Mouse (Mus musculus): ENCODE results near the gene Galr2. TPM values are rescaled to one million over a fixed set of nuclear protein-coding genes. Genes with fewer than 3 reads are reported as not detected.

The Galr2 gene
- polyA plus RNA-seq, 1 experiment, result 1.5 TPM

- no peak overlapping the region for H3ac ChIP-seq (ENCODE audit: control insufficient read depth, insufficient read length)
- TF ChIP-seq MAX (IDR thresholded peaks at IDR 0.05; ENCODE audit: low read depth) (no peak), TCF3 (IDR thresholded peaks at IDR 0.05; ENCODE audit: insufficient read length, low read depth) (no peak), E2F4 (IDR thresholded peaks at IDR 0.05; ENCODE audit: insufficient read depth) (no peak), TCF12 (IDR thresholded peaks at IDR 0.05; ENCODE audit: insufficient read depth, poor library complexity, severe bottlenecking) (no peak)
- H3K27me3 ChIP-seq (ENCODE audit: control insufficient read depth, insufficient read depth, insufficient read length), result no peaks in the 10 kb centered on the region
- H3K4me2 ChIP-seq (ENCODE audit: low read depth), result no peak overlapping the region
- H3K79me2 ChIP-seq (ENCODE audit: control insufficient read depth, insufficient read depth), result peaks cover under 1% of the 10 kb centered on the region
- H3K36me3 ChIP-seq (ENCODE audit: control insufficient read depth, insufficient read depth), result no peaks in the 10 kb centered on the region
- H3K4me3 ChIP-seq, result no peak overlapping the region
Measured at GRCm38 (mm10) chr11:116311169-116311568, 30.4 kb downstream of the Galr2 start.

GRCm38 (mm10) chr11:116312359-116312758 lies 31.6 kb downstream of the Galr2 start:
- no peaks in the 10 kb centered on the region for H3K27me3 ChIP-seq (ENCODE audit: control insufficient read depth, insufficient read depth, insufficient read length)
- H3K36me3 ChIP-seq (ENCODE audit: control insufficient read depth, insufficient read depth), result no peaks in the 10 kb centered on the region
- no peaks in the 10 kb centered on the region for H3K79me2 ChIP-seq (ENCODE audit: control insufficient read depth, insufficient read depth)
- H3K4me2 ChIP-seq (ENCODE audit: low read depth), result no peak overlapping the region
- peak; percentile 31 to 88 (median 86) for TF ChIP-seq MYOD1 (IDR thresholded peaks at IDR 0.05; ENCODE audit: control insufficient read depth in 1 of 3, insufficient read length in 2 of 3, low read depth in 2 of 3)
- TF ChIP-seq TCF12 (IDR thresholded peaks at IDR 0.05; ENCODE audit: insufficient read depth, poor library complexity, severe bottlenecking), result peak; percentile 61
- TF ChIP-seq USF1 (IDR thresholded peaks at IDR 0.05; ENCODE audit: low read depth), result no peak
- no peak for TF ChIP-seq REST (IDR thresholded peaks at IDR 0.05; ENCODE audit: insufficient read depth, insufficient read length)
- TF ChIP-seq MYOG (IDR thresholded peaks at IDR 0.05; ENCODE audit: control insufficient read depth in 1 of 3, insufficient read depth in 1 of 3, insufficient read length in 2 of 3, low read depth in 2 of 3), result peak; percentile 59 to 94 (median 93)
- TF ChIP-seq E2F4 (IDR thresholded peaks at IDR 0.05; ENCODE audit: insufficient read depth), result no peak
- TF ChIP-seq TCF3 (IDR thresholded peaks at IDR 0.05; ENCODE audit: insufficient read length, low read depth), result peak; percentile 60
- H3K4me3 ChIP-seq, result no peak overlapping the region
- H3ac ChIP-seq (ENCODE audit: control insufficient read depth, insufficient read length), result no peak overlapping the region

- Histone ChIP-seq H3K36me3 (ENCODE audit: control insufficient read depth, insufficient read depth) (no peaks in the 10 kb centered on the region), H3K4me3 (peak overlapping the region; percentile 13), H3K4me2 (ENCODE audit: low read depth) (peak overlapping the region; percentile 99), H3K79me2 (ENCODE audit: control insufficient read depth, insufficient read depth) (no peaks in the 10 kb centered on the region), H3ac (ENCODE audit: control insufficient read depth, insufficient read length) (no peak overlapping the region), H3K27me3 (ENCODE audit: control insufficient read depth, insufficient read depth, insufficient read length) (no peaks in the 10 kb centered on the region)
- no peak for TF ChIP-seq TCF12 (IDR thresholded peaks at IDR 0.05; ENCODE audit: insufficient read depth, poor library complexity, severe bottlenecking)
- no peak for TF ChIP-seq E2F4 (IDR thresholded peaks at IDR 0.05; ENCODE audit: insufficient read depth)
- no peak for TF ChIP-seq USF1 (IDR thresholded peaks at IDR 0.05; ENCODE audit: low read depth)
- no peak for TF ChIP-seq MYOD1 (IDR thresholded peaks at IDR 0.05; ENCODE audit: control insufficient read depth in 1 of 3, insufficient read length in 2 of 3, low read depth in 2 of 3)
- no peak for TF ChIP-seq TCF3 (IDR thresholded peaks at IDR 0.05; ENCODE audit: insufficient read length, low read depth)
- no peak for TF ChIP-seq SRF (IDR thresholded peaks at IDR 0.05; ENCODE audit: control insufficient read depth, insufficient read length, low read depth)
- no peak for TF ChIP-seq MAX (IDR thresholded peaks at IDR 0.05; ENCODE audit: low read depth)
- no peak for TF ChIP-seq REST (IDR thresholded peaks at IDR 0.05; ENCODE audit: insufficient read depth, insufficient read length)
- TF ChIP-seq CEBPB (IDR thresholded peaks at IDR 0.05; ENCODE audit: insufficient read depth, poor library complexity, severe bottlenecking), result no peak
- no peak for TF ChIP-seq POLR2A (IDR thresholded peaks at IDR 0.05; ENCODE audit: insufficient read length, low read depth)
- TF ChIP-seq POLR2AphosphoS2 (IDR thresholded peaks at IDR 0.05; ENCODE audit: insufficient read length, low read depth), result no peak
- no peak for TF ChIP-seq MYOG (IDR thresholded peaks at IDR 0.05; ENCODE audit: control insufficient read depth in 1 of 3, insufficient read depth in 1 of 3, insufficient read length in 2 of 3, low read depth in 2 of 3)
Measured at GRCm38 (mm10) chr11:116318719-116319659, 38.2 kb downstream of the Galr2 start.

- Histone ChIP-seq H3K4me2 (ENCODE audit: low read depth) (no peak overlapping the region), H3K27me3 (ENCODE audit: control insufficient read depth, insufficient read depth, insufficient read length) (no peaks in the 10 kb centered on the region), H3K36me3 (ENCODE audit: control insufficient read depth, insufficient read depth) (no peaks in the 10 kb centered on the region), H3ac (ENCODE audit: control insufficient read depth, insufficient read length) (no peak overlapping the region), H3K79me2 (ENCODE audit: control insufficient read depth, insufficient read depth) (no peaks in the 10 kb centered on the region), H3K4me3 (no peak overlapping the region)
- TF ChIP-seq REST (IDR thresholded peaks at IDR 0.05; ENCODE audit: insufficient read depth, insufficient read length), result no peak
Measured at GRCm38 (mm10) chr11:116326963-116327603, 46.3 kb downstream of the Galr2 start.
